Mouse (Mus musculus): ENCODE measurements around the gene Htr5a. TPM values are rescaled to one million over a fixed set of nuclear protein-coding genes. Genes with fewer than 3 reads are reported as not detected.

Htr5a gene
- total RNA-seq, 2 experiments from 2014 or later = 14.5 to 14.7 TPM

DNA sequence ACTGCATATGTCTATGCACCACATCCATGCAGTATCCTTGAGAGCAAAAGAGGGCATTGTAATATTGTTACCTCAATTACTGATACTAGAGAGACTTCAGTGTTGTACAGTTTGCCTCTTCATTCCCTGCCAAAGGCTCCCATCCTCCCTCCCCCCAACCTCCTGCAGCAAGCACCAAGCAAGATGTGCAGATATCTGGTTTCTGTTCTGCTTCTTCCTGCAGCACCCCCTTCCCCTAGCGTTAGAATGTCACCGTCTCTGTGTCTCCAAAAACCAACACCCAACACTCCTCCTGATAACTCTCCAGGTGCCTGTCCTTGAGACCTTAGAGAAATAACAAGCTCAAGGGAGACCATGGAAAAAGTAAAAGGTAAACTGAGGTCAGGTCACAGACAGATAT lies 57.8 kb downstream of the Htr5a start:
- intact Hi-C loops (cut with DNase I) = no loop called here
- no peak for TF ChIP-seq CTCF (IDR thresholded peaks at IDR 0.05)
- Histone ChIP-seq H3K27ac (no peak overlapping the region), H3K4me3 (no peak overlapping the region)
- no peak for DNase-seq (ENCODE audit: extremely low spot score in 1 of 2, low spot score in 2 of 2)

DNA sequence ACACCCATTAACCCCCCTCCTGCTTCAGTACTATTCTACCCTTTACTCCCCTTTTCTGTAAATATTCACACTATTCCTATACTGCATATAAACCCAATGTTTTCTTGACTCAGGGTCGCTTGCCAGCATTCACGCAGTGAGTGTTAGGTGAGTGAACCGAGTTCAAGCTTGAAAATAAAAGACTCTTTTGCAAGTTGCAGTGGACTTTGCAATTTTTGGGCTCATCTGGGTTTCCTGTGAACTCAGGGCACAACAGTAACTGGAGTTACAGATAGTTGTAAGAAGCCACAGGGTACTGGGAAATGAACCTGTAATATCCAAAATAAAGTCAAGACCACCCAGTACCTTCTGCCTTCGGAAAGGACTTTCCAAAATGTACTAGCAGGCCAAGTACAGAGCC lies 58.2 kb downstream of the Htr5a start:
- Histone ChIP-seq H3K4me3 (no peak overlapping the region), H3K27ac (no peak overlapping the region)
- DNase-seq (ENCODE audit: extremely low spot score in 1 of 2, low spot score in 2 of 2) = no peak
- intact Hi-C loops (cut with DNase I) = no loop called here
- no peak for TF ChIP-seq CTCF (IDR thresholded peaks at IDR 0.05)

Other genes with a start within 250 kb of the Htr5a start
- gene Paxip1, start 50.5 kb upstream of the Htr5a start, total RNA-seq (2021) = 10 to 100 TPM; 48.9 to 50.6 TPM
- 10 to 100 TPM; 76.8 to 82.2 TPM for gene Insig1, start 229.2 kb downstream of the Htr5a start, total RNA-seq (2021)